Mouse (Mus musculus): ENCODE measurements around the gene Tmem235. TPM values are rescaled to one million over a fixed set of nuclear protein-coding genes. Genes with fewer than 3 reads are reported as not detected.

The Tmem235 gene
- not detected for total RNA-seq (2023)

GRCm38 (mm10) chr11:117860601-117861000 is at the start of gene Tmem235:
TSS of gene Tmem235 (plus strand) at chr11:117860752.

GRCm38 (mm10) chr11:117825333-117826101 is 35.0 kb upstream of the Tmem235 start, which contains the start of the genes Afmid and Tk1:
TSS of gene Afmid (plus strand) at chr11:117825924.
TSS of gene Tk1 (minus strand) at chr11:117826092.

GRCm38 (mm10) chr11:117848985-117849671 is 11.4 kb upstream of the Tmem235 start, which contains the start of gene Birc5:
TSS of gene Birc5 (plus strand) at chr11:117849251.

DNA sequence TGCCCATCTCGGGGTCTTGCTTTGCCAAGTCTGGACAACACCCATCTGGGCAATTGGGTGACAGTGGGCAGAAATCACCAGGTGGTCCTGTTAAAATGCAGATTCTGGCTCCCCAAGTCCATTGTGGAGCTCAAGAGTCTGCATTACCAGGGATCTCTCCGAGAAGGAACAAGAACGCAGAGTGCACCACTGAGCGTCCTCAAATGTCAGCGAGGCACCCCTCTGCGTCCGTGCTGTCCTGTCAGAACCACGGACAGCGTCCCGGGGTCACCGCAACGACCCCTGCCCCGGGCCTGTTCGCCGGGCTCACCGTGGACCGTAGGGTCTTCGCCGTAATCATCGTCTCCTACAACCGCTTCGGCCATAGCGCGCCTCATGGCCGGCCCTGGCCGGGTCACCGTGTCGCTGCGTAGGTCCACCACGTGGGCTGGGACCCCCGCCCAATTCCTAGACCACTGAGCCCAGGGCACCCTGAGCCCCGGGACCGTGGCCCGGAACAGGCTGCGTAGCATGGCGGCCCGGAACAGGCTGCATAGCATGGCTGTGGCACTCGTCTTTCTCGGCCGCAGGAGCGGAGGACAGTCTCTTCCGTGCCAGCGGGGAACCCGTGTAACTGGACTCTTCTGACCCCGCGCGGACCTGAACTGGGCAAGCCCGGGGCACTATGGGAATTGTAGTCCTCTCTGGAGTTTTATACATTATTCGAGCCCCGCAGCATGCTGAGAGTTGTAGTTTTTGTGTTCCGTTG is 12.5 kb downstream of the Tmem235 start, which contains the start of gene Tha1:
Tha1 (minus strand) TSS at position 621 of the 748 bp plus-strand sequence.

Other genes with a start within 250 kb of the Tmem235 start
- 90.6 TPM for gene Tnrc6c, start 206.5 kb upstream of the Tmem235 start, total RNA-seq (2023)
- 102 TPM for gene Tmc8, start 78.7 kb upstream of the Tmem235 start, total RNA-seq (2023)
- gene Tmc6, start 78.6 kb upstream of the Tmem235 start, total RNA-seq (2023), result 284 TPM
- gene 6030468B19Rik, start 63.1 kb upstream of the Tmem235 start, total RNA-seq (2023), result not detected
- 5.6 TPM for gene Gm20708, start 51.1 kb upstream of the Tmem235 start, total RNA-seq (2023)
- gene Syngr2, start 51.1 kb upstream of the Tmem235 start, total RNA-seq (2023), result 50.9 TPM
- 14.7 TPM for gene Afmid, start 34.8 kb upstream of the Tmem235 start, total RNA-seq (2023)
- 3.4 TPM for gene Tk1, start 34.7 kb upstream of the Tmem235 start, total RNA-seq (2023)
- 1.7 TPM for gene Birc5, start 11.5 kb upstream of the Tmem235 start, total RNA-seq (2023)
- gene Tha1, start 12.7 kb downstream of the Tmem235 start, total RNA-seq (2023), result 10.0 TPM
- 78.8 TPM for gene Socs3, start 109.3 kb downstream of the Tmem235 start, total RNA-seq (2023)
- 57.4 TPM for gene Pgs1, start 125.5 kb downstream of the Tmem235 start, total RNA-seq (2023)